Mouse (Mus musculus) retina, postnatal 1 day (tissue): ENCODE measurements around the gene Prkcd.

ENCODE experiments used
- DNase-seq: peaks from one replicate; pipeline ENCODE4 v3.0.0-alpha.2; 2012

Prkcd gene

DNA sequence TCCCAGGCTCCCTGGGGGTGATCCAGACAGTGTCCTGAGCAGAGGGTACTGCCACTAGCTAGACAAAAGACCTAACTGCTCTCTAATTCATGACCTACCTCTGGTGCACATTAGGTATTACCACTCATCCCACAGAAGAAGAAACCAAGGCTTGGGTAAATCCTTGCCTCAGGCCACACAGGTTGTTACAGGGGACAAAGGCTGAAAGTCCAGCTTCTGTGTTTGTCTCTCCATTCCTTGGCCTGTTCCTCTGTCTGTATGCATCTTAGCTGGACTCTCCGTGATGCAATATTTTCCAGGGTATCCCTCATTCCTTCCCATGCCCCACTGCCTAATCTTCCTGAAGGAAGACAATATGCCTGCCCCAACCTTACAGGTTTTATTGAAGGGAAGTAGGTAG lies 8.4 kb upstream of the Prkcd start:
- DNase-seq = no peak

DNA sequence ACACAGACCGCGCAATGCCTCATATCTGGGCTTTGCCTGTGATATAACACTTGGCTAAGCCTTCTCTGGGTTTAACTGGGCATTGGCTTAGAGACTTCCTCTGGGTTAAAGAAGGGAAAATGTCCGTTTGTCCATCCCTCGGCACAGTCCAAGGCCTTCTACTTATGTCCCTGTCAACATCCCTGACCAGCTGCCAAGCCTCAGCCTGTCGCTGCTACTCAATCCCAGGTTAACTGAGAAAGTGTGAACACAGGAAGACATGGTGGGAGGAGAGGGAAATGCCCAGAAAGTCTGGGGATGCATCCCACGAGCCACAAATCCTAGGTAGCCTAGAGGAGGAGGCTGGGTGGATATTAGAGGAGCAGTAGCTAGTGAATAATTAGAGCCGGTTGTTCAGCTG lies 7.7 kb upstream of the Prkcd start:
- DNase-seq = no peak

DNA sequence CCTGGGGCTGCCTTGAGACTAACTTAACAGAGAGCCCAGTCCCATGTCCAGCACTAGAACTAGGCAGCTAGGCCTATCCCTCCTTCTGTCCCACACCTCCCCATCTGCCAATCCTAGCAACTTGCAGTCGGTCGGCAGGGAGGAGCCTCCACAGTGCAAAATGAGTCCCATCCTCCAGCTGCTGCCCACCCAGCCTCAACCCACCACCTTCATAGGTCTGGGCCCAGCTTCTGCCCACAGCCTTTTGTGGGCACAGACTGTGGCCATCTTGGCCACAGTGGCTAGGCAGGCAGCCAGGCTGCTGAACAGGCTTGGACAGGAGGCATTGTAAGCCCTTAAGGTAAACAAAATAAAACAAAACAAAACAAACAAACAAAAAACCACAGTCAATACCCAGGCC lies 5.8 kb upstream of the Prkcd start:
- DNase-seq = no peak

DNA sequence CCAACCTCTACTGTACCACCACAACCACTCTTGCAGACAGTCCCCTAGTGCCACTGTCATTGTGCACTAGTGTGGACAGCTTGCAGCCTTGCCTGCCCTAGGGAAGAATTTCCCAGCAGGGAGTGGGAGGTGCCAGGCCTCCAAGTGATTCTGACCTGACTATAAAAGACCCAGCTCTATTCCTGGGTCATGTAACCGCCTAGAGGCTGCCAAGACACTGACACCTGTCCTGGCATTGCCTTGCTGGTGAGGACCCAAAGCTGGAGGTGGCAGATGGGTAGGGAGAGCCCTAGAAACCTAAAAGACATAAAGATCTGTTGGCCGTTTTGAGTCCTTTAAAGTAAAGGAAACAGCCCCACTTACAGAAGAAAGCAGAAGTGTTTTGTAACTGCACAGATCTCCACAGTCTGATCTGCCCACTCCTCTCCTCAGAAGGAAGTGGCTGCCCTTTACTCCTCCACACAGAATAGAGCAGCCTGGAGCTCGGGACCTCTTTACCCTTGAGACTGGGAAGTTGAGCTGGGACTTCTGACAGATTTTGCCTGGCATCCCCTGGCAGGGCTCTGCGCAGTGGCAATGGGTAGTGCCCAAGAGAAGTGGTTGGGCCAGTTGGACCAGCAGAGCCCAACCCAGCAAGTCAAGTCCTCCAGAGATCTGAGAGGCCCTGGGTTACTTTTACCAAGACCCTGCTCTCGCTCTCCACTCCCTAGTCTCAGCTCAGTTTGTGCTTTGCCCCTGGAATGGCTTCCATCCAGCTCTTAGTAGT lies 5.0 kb upstream of the Prkcd start:
- DNase-seq = no peak

DNA sequence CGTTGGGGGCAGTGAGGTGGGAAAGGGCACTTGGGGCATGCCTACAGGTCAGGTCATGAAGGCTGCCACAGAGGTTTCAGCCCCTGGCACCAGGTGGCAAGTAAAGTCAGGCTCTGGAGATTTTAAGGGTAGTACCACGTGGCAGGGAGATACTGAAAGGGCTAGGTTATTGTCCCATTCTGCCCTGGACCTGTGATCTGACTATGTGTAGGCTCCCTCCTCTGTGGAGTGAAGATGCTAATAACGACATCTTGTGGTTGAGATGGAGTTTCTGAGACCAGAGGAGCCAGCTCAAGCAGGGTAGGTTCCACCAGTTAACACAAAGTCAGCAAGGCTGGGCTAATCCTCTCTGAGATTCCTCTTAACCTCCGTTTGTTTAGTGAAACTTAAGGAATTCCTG lies 3.8 kb upstream of the Prkcd start:
- no peak for DNase-seq

DNA sequence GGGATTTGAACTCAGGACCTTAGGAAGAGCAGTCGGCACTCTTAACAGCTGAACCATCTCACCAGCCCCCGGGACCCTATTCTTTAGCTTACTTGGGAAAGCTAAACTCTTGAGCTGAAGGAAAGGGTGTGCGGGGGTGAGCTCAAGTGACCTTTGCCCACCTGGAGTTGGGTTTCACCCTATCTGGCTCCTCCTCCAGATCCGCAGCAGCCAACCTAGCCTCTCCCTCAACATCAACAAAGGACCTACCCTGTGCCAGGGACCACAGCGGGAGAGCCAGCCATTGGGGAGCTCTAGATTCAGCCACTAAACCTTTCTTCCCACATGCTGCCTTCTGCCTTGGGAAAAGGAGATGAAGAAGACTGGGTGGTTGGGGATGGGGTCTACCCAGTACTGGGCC lies 2.2 kb upstream of the Prkcd start:
- no peak for DNase-seq

DNA sequence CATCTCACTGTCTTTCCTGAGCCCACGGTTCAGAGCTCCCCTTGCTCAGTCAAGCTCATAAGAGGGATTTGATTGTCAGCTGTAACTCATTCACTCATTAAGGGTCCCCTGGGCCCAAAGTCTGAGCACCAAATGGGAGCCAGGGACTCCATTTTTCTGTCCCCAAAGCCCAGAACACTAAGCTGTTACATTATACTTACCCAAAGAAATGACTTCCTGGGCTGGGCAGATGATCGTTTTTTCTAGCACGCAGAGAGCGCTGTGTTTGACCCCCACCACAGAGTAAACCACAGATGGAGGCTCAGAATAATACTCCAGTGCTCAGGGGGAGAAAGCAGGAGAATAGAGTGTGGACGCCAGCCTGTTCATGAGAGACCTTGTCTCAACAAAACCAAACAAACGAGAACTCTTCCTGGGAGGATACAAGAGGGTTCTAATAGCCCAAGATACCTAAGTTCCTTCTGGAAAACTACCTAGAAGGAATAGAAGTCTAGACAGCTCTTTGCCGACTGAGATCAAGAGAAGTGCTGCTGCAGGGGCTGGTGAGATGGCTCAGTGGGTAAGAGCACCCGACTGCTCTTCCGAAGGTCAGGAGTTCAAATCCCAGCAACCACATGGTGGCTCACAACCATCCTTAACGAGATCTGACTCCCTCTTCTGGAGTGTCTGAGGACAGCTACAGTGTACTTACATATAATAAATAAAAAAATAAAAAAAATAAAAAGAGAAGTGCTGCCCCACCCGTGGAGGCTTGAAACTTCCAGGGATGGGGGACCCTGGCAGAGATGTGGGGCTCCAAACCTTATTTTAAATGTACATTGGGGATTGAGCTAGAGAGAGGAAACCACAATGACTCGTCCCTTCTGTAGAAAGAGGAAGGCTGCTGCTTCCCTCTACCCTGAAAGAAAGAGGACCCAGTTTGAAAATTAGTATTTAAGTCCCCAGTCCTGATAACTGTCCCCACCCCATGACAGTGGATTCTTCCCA lies 1.0 kb upstream of the Prkcd start:
- no peak for DNase-seq

DNA sequence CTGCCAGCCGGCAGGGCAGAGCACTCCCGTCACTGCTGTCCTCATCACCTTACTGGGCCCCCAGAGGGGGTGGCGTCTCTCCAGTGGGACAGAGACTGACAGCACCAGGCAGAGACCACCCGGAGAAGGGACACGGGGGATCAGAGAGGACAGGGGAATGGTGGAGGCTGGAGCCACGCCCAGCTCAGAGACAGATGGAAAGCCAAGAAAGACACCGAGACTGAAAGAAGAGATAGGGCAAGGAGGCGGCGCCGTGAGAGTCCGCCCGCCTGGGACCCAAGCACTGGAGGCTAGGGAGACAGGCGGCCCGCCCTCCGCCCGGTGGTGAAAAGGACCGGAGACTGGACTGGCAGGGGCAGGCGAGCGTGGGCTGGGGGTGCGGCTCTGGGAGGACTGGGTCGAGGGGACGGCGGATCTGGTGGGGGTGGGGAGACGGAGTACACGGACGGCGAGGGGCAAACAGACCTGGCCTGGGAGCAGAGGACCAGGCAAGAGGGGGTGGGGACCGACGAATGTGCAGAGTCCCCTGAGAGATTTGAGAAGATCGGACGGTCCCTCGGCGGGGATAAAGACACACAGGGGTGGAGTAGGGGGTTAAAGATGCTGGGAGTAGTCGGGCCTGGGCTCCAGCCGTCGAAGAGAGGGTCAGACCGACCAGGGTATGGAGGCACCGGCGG lies 741 bp downstream of the Prkcd start:
- DNase-seq = peak; percentile 74

DNA sequence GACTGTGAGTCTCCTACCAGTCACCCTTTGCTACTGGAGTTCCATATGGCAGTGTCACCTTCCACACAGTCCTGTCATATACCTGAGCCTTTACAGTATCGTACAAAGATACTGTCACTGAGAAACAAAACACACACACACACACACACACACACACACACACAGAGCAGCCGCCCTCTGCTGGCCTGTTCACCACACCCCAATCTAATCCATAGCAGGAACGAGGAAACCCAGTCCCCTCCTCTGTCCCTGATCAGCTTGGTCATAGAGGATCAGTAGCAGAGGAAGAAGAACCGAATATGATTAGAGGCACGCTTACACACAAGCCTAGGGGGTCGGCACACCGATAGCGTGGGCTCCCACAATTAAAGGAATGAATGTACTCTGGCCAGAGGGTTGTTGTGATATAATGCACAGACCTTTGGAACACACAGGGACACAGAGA lies 1.7 kb downstream of the Prkcd start:
- DNase-seq = peak; percentile 47

DNA sequence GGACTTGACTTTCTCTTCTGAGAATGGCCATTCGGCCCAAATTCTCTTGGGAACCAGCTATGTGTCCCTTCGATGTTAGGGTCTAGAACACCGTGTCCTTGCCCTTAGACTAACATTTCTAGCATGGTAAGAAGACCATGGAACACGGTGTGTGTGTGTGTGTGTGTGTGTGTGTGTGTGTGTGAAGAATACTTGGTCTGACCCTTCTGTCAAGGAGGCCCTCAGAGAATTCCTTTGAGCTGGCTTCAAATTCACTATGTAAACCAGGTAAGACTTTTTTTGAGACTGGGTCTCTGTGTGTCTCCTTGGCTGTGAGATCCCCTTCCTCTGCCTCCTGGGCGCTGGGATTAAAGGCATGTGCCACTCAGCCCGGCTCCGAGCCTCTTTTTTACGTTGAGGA lies 3.5 kb downstream of the Prkcd start:
- DNase-seq = no peak

DNA sequence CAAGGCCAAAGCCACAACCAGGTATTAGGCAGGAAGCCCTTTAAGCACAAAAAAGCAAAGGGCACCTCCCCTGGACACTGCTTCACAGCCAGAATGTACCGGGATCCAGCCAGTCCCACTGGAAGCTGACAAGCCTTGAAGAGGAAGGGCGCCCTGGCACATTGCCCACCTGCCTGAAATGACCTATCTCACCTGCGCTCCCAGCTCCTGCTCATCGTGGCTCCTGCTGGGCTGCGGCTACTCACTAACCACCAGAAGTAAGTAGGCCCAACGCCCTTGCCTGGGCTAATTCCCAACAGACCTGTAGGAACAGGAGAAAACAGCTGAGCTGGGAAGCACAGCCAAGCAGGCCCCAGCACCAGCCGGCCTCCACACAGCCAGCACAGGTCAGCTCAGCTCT lies 3.9 kb downstream of the Prkcd start:
- DNase-seq = no peak

DNA sequence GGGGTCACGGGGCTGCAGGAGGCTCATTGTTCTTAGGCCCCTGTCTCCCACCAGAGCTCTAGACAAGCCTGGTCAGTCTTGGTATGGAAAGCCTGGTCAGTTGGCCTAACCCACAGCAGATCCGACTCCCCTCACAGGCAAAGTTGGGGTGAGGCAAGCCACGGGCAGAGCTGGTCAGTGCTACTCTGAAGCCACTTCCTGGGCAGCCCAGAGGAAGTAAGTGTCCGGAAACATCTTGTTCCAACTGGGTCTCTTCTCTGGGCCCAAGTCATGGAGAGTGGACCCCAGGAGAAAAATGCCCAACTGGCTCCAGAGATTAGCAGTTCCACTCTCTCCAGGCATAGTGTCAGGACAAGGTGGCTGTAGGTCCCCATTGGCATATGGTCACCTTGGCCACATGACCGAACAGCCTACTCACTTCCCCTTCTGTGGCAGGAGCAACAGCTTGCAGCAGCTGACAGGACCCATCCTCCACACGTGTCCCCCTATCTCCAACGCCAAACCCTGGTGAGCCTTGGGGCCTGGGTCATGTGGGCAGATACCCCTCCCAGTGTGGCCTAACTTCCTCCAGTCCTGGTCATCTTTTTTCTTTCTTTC lies 5.9 kb downstream of the Prkcd start:
- DNase-seq = no peak

DNA sequence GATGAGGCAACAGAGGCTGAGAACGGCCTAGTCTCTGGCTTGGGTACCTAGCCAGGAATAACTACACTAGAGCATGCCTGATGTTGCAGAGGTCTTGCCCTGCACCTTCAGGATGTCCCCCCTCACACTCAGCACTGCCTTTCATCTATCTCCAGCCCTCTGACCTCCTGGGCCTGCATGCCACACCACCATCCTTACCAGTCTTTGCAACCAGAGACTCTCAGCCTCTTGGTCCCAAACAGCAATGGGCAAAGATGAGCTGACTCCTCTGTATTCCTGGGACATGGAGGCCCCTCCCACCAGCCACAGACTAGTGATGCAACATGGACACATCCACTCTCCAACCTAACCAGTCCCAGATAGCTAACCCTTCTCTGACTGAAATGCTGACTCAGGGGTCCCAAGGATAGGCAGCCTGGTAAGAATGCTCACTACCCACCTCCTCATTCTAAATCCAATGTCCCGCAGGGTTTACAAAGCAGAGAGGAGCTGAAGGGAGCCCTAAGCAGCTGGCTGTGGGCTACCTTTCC lies 7.2 kb downstream of the Prkcd start:
- DNase-seq = no peak

DNA sequence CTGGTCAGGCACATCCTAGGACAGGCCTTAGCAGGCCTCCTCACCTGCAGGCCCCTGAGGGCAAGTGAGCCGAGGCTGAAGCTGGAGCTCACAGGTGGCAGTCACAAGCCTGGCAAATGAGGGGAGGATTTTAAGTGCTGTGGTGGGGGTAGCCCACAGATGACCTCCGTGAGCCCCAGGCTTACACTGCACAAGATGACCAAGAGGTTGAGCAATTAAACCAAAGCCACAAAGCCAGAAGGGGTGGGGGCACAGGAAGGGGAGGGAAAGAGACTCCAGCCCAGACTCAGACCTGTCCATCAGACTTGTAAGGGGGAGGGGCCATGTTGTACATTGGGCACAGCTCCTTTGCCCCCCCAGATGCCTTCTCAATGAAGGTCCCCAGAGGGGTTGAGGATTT lies 9.3 kb downstream of the Prkcd start:
- no peak for DNase-seq

DNA sequence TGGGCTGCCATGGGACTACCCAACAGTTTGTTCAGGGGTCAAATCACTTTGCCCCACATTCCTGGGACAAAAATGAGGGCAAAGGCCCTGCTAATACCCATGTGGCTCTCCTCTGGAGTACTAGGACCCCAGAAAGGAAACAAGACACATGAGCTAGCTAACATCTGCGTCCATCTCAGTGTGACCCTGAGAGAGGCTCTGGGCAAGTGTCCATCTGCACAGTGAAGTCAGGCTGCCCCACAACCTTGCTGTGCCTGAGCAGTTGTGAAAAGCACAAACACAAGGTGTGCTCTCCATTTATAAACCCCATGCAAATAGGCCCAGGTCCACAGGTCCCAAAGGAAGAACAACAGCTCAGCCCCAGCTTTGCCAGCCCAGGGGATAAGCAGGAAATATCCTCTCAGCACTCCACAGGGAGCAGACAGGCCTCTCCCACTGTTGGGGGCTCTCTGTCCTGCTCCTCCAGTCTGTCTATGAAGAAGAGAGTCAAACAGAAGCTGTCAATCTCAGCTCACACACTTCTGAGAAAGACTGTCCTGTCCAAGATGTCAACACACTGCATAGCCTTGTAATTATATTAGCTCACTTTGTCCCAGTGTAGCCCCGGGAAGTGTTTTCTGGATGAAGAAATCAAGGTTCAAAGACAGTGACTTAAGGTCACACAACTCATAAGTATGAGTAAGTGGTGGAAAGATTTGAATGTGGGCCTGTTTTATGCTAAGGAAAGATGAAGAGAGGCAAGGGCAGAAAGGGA lies 12.9 kb downstream of the Prkcd start:
- no peak for DNase-seq

DNA sequence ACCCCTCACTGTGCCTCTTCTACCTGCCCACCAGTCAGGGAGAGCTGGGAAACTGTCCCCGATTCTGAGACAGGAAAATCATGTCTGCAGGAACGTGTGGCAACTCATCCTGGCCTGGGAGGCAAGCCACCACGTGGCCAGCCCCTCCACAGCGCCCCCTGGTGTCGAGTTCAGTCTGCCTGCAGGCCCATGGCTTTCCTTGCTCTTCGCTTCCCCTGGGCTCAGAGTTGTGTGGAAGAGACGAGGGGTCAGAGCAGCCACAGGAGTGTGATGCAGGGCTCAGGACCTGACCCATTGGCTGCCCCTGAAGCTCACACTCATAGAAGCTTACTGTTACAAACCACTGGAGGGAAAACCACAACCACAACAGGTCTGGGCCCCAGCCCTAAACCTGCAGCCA lies 13.5 kb downstream of the Prkcd start:
- DNase-seq = peak; percentile 76

DNA sequence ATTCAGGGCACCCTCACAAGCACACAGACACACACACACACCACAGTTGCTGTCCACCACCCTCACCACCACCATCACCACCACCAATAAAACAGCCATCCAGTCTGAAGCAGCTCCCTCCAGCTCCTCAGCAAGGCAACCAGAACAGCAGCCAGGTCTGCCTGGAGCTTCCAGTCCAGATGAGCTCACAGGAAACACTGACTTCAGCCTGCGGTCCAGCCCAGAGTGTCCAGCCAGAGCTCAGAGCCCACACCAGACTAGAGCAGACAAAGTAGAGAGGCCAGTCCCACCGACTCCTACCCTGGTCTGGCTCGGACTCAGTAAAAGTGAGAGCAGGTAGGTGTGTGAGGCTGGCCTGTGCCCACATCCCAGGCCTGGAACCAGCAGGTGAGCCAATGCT lies 15.1 kb downstream of the Prkcd start:
- no peak for DNase-seq

DNA sequence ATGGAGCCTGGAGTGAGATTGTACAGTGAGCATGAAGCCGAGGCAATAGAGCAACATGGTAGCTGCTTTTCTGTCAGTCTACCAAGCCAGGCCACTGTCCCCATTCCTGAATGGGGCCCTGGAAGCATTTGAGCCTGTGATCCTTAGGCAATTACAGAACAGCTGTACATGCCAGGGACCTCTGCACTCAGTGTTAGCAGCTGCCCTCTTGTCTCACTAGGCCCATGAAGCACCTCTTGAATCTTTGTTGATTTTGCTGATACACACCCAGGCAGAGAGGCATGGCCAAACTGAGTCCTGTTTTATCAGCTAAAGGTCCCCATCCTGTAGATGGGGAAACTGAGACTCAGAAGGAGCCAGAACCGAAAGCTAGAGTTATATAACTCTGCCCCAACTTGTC lies 15.7 kb downstream of the Prkcd start:
- no peak for DNase-seq

DNA sequence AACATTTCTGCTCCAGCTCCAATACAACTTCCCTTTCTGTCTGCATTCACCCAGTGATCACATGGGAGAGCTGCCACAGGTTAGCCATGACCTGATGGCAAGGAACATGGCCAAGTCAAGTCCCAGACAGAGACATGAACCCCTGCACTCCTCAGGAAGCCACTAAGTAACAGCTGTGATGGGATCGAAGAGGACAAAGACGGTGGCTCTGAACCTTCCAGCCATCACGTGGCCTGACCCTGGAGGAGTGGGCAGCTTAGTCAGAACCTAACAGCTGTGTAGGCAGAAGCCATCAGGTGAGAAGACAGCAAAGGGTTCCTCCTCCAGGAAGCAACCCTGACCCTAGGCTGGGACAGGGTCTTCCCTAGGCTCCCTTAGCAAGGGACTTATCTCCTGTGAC lies 16.5 kb downstream of the Prkcd start:
- DNase-seq = no peak

DNA sequence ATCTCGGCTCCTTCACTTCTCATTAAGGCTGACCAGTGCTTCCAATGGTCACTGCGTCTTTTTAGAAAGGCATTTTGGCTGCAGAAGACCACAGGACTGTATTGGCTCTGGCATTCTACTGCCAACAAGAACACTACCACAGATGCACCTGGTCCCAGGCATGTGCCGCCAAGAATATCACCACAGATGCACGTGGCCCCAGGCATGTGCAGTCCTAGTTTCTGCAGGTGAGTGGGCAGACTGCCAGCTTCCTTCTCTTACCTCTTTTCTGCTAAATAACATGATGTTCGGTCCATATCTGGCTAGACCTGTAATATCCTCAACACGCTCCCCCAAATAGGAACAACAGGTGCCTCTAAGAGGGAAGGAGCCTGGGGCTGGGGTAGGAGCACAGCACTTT lies 17.8 kb downstream of the Prkcd start:
- DNase-seq = no peak

DNA sequence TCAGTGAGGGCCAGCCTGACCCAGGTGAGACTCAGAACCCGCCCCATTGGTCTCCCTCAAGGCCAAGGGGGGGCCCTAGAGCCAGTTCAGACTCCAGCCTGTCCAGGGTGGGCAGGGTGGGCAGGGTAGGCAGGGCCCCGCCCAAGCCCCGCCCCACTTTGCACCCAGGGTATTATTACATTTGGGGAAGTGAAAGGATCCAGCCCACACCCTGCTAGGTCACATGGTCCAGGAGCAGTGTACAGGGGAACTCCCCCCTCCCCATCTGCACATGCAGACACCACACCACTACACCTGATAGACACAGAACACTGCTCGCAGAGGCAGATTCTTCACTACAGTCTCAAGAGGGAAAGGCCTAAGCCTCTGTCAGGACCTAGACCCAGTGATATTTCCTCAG lies 18.3 kb downstream of the Prkcd start:
- no peak for DNase-seq

DNA sequence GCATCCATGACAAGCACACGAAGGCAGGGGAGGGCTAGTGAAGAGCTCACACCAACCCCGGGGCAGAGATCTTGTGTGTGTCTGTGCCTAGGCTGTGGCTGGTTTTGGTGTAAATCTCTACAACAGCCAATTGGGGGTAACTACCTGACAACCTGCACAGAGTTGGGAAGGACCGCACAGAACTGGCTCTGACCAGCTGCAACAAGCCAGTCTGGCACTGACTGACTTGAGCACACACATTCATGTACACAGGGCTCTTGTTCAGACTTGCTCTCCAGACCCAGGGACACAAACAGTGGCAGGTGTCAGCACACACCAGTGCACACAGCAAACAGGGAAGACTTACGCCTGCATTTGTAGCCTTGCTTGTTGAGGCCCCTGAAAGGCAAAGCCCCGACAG lies 19.2 kb downstream of the Prkcd start:
- DNase-seq = no peak
